Comparison of ENCODE assay signal across 22 mouse cellular contexts in genomic region chr8:74860449-74860848, GRCm38 (mm10). TPM values are rescaled to one million over a fixed set of nuclear protein-coding genes. Genes with fewer than 3 reads are reported as not detected.
A peak's percentile ranks its signal among the peaks of the same experiment; 100 is the strongest.
DNase-seq lines count a peak whose midpoint lies in the region; ATAC-seq and TF ChIP-seq lines count a peak whose summit lies in the region.
"Had no signal": no experiment of that assay in that cellular context is flagged by ENCODE, and none has a peak within 500 bp of the region (broad histone marks: within the 10 kb centered on the region; RNA-seq: fewer than 3 reads in every experiment).

No protein-coding gene starts in this region.

- H3K27ac ChIP-seq in embryonic facial prominence, embryonic 11.5 days (replicated peaks; ENCODE audit: low read depth, low read length) = no peak overlapping the region
- H3K27ac ChIP-seq in embryonic facial prominence, embryonic 10.5 days (replicated peaks) = no peak overlapping the region
- H3K27ac ChIP-seq in intestine, embryonic 16.5 days (ENCODE audit: low read length) = no peak overlapping the region
- H3K27ac ChIP-seq in intestine, embryonic 15.5 days = no peak overlapping the region
- H3K27ac ChIP-seq in hindbrain, postnatal 0 days = no peak overlapping the region
- H3K27ac ChIP-seq: embryonic facial prominence, embryonic 13.5 days; heart, embryonic 13.5 days; kidney, postnatal 0 days; macrophage had no signal

- no peak for TF ChIP-seq POLR2A in brain, embryonic 14.5 days (IDR thresholded peaks at IDR 0.05; ENCODE audit: borderline replicate concordance, extremely low read depth, insufficient read depth, insufficient read length, poor library complexity, severe bottlenecking)

- no peak overlapping the region for H3K4me3 ChIP-seq in embryonic facial prominence, embryonic 11.5 days (ENCODE audit: low read depth, low read length)
- no peak overlapping the region for H3K4me3 ChIP-seq in embryonic facial prominence, embryonic 10.5 days
- no peak overlapping the region for H3K4me3 ChIP-seq in intestine, embryonic 16.5 days (ENCODE audit: low read length)
- no peak overlapping the region for H3K4me3 ChIP-seq in intestine, embryonic 15.5 days (replicated peaks)
- no peak overlapping the region for H3K4me3 ChIP-seq in hindbrain, postnatal 0 days (ENCODE audit: low read length)
- H3K4me3 ChIP-seq: embryonic facial prominence, embryonic 13.5 days; heart, embryonic 13.5 days had no signal

- no peaks in the 10 kb centered on the region for H3K9me3 ChIP-seq in embryonic facial prominence, embryonic 11.5 days (replicated peaks; ENCODE audit: control insufficient read depth, low read length)
- no peaks in the 10 kb centered on the region for H3K9me3 ChIP-seq in embryonic facial prominence, embryonic 10.5 days
- no peaks in the 10 kb centered on the region for H3K9me3 ChIP-seq in intestine, embryonic 16.5 days (ENCODE audit: control insufficient read depth, low read length)
- no peaks in the 10 kb centered on the region for H3K9me3 ChIP-seq in intestine, embryonic 15.5 days
- H3K9me3 ChIP-seq in hindbrain, postnatal 0 days (ENCODE audit: low read length) = no peaks in the 10 kb centered on the region
- H3K9me3 ChIP-seq: embryonic facial prominence, embryonic 13.5 days; heart, embryonic 13.5 days had no signal

- no peak overlapping the region for H3K4me2 ChIP-seq in embryonic facial prominence, embryonic 11.5 days (ENCODE audit: low read depth, low read length)
- H3K4me2 ChIP-seq in intestine, embryonic 16.5 days (ENCODE audit: low read depth, low read length) = no peak overlapping the region
- no peak overlapping the region for H3K4me2 ChIP-seq in intestine, embryonic 15.5 days (replicated peaks)
- no peak overlapping the region for H3K4me2 ChIP-seq in hindbrain, postnatal 0 days (ENCODE audit: low read depth, low read length)
- H3K4me2 ChIP-seq: embryonic facial prominence, embryonic 13.5 days; heart, embryonic 13.5 days had no signal

- no peak for TF ChIP-seq CTCF in brain, embryonic 14.5 days (IDR thresholded peaks at IDR 0.05; ENCODE audit: borderline replicate concordance, extremely low read depth, insufficient read depth, insufficient read length)
- TF ChIP-seq CTCF in hindbrain, postnatal 0 days (IDR thresholded peaks at IDR 0.05; ENCODE audit: low read depth) = no peak

- no peaks in the 10 kb centered on the region for H3K36me3 ChIP-seq in embryonic facial prominence, embryonic 11.5 days (replicated peaks; ENCODE audit: control insufficient read depth, insufficient read depth, low read depth, low read length)
- no peaks in the 10 kb centered on the region for H3K36me3 ChIP-seq in embryonic facial prominence, embryonic 10.5 days (replicated peaks)
- no peaks in the 10 kb centered on the region for H3K36me3 ChIP-seq in intestine, embryonic 16.5 days (ENCODE audit: control insufficient read depth, insufficient read depth, low read length)
- no peaks in the 10 kb centered on the region for H3K36me3 ChIP-seq in intestine, embryonic 15.5 days
- H3K36me3 ChIP-seq in hindbrain, postnatal 0 days (ENCODE audit: insufficient read depth, low read length) = no peaks in the 10 kb centered on the region
- H3K36me3 ChIP-seq: embryonic facial prominence, embryonic 13.5 days; heart, embryonic 13.5 days had no signal

- no peaks in the 10 kb centered on the region for H3K27me3 ChIP-seq in embryonic facial prominence, embryonic 11.5 days (ENCODE audit: control insufficient read depth, insufficient read depth, low read length)
- H3K27me3 ChIP-seq in embryonic facial prominence, embryonic 10.5 days (replicated peaks; ENCODE audit: low read depth, poor library complexity, severe bottlenecking) = no peaks in the 10 kb centered on the region
- H3K27me3 ChIP-seq in intestine, embryonic 16.5 days (replicated peaks; ENCODE audit: control insufficient read depth, insufficient read depth, low read length) = no peaks in the 10 kb centered on the region
- no peaks in the 10 kb centered on the region for H3K27me3 ChIP-seq in intestine, embryonic 15.5 days (replicated peaks)
- H3K27me3 ChIP-seq in hindbrain, postnatal 0 days (ENCODE audit: insufficient read depth, low read length) = no peaks in the 10 kb centered on the region
- H3K27me3 ChIP-seq: embryonic facial prominence, embryonic 13.5 days; heart, embryonic 13.5 days had no signal

- DNase-seq in embryonic facial prominence, embryonic 11.5 days (ENCODE audit: low spot score) = no peak
- no peak for DNase-seq in embryonic facial prominence, embryonic 10.5 days (ENCODE audit: low spot score)
- DNase-seq in brain, embryonic 14.5 days (ENCODE audit: low read depth) = peak; percentile 18
- no peak for DNase-seq in hindbrain, postnatal 0 days (ENCODE audit: low spot score)
- DNase-seq in cerebellum, adult 11 months = no peak
- DNase-seq in right cerebral cortex, postnatal 25 days = no peak
- DNase-seq: adrenal gland, postnatal 14 days; cerebellum, postnatal 10 days; gastrocnemius, postnatal 36 days; lung, adult 2 months; right cerebral cortex, postnatal 4 days had no signal

- no peaks in the 10 kb centered on the region for H3K4me1 ChIP-seq in embryonic facial prominence, embryonic 11.5 days (ENCODE audit: control insufficient read depth, insufficient read depth, low read length)
- no peaks in the 10 kb centered on the region for H3K4me1 ChIP-seq in embryonic facial prominence, embryonic 10.5 days
- no peaks in the 10 kb centered on the region for H3K4me1 ChIP-seq in intestine, embryonic 16.5 days (ENCODE audit: control insufficient read depth, insufficient read depth, low read length)
- H3K4me1 ChIP-seq in intestine, embryonic 15.5 days (replicated peaks) = no peaks in the 10 kb centered on the region
- no peaks in the 10 kb centered on the region; the same call in 1 of the 2 replicates for H3K4me1 ChIP-seq in hindbrain, postnatal 0 days (ENCODE audit: insufficient read depth, low read length)
- H3K4me1 ChIP-seq: embryonic facial prominence, embryonic 13.5 days; heart, embryonic 13.5 days had no signal

- H3K9ac ChIP-seq in embryonic facial prominence, embryonic 11.5 days (replicated peaks; ENCODE audit: low read length) = no peak overlapping the region
- no peak overlapping the region for H3K9ac ChIP-seq in intestine, embryonic 16.5 days (ENCODE audit: low read depth, low read length)
- no peak overlapping the region for H3K9ac ChIP-seq in intestine, embryonic 15.5 days
- no peak overlapping the region for H3K9ac ChIP-seq in hindbrain, postnatal 0 days (replicated peaks; ENCODE audit: low read length)
- H3K9ac ChIP-seq: embryonic facial prominence, embryonic 13.5 days; heart, embryonic 13.5 days had no signal

- 76% methylated on average over 6 of the region's 6 CpGs for WGBS in embryonic facial prominence, embryonic 11.5 days
- WGBS in embryonic facial prominence, embryonic 10.5 days = 81% methylated on average over 6 of the region's 6 CpGs
- WGBS in intestine, embryonic 16.5 days = 55% methylated on average over 6 of the region's 6 CpGs
- 62% methylated on average over 6 of the region's 6 CpGs for WGBS in intestine, embryonic 15.5 days
- 51% methylated on average over 6 of the region's 6 CpGs for WGBS in hindbrain, postnatal 0 days

- peak; percentile 58 for ATAC-seq in embryonic facial prominence, embryonic 11.5 days (replicated peaks; ENCODE audit: insufficient number of reproducible peaks, low FRiP score, low TSS enrichment, low read depth)
- ATAC-seq in intestine, embryonic 16.5 days = 0 out of 2 replicates have a peak, but pooled peaks have one; percentile 27
- no peak for ATAC-seq in intestine, embryonic 15.5 days
- peak; percentile 51; the same call in 1 of the 2 replicates for ATAC-seq in hindbrain, postnatal 0 days
- ATAC-seq: forebrain, embryonic 14.5 days had no signal

RNA-seq across cellular contexts. Expression of gene Isx, which starts 12.5 kb away (rescaled TPM):
- not detected in 2 replicates for polyA plus RNA-seq in embryonic facial prominence, embryonic 11.5 days (2014; fragmentation: Nextera tagmentation; extraction: Ambion mirVana)
- not detected in 2 replicates for polyA plus RNA-seq in embryonic facial prominence, embryonic 10.5 days (2016; fragmentation: Nextera tagmentation; extraction: Ambion mirVana)
- polyA plus RNA-seq in intestine, embryonic 16.5 days (2015; fragmentation: Nextera tagmentation; extraction: Ambion mirVana) = 101 and 109 TPM in 2 replicates
- 76.3 and 79.9 TPM in 2 replicates for polyA plus RNA-seq in intestine, embryonic 15.5 days (2015; fragmentation: Nextera tagmentation; extraction: Ambion mirVana)
- polyA plus RNA-seq in brain, embryonic 14.5 days (2012; rRNA removed) = not detected in 2 replicates
- total RNA-seq in hindbrain, postnatal 0 days (2014; rRNA removed) = not detected in 2 replicates
- polyA plus RNA-seq in hindbrain, postnatal 0 days (2015; fragmentation: Nextera tagmentation; extraction: Ambion mirVana) = not detected in 2 replicates
- total RNA-seq: CH12.LX; gastrocnemius, postnatal 36 days; layer of hippocampus, postnatal 14 days; left cerebral cortex, postnatal 14 days; liver, adult 2 months had no signal
- polyA plus RNA-seq: embryonic facial prominence, embryonic 13.5 days; forebrain, embryonic 14.5 days; heart, embryonic 13.5 days; lung, adult 2 months; macrophage had no signal

Comparison
In these comparisons a context has a peak if more than half of its experiments do, and no peak if none do; other contexts are left out.
1. RNA of gene Isx, which starts 12.5 kb away (polyA plus RNA-seq): 101 to 109 TPM in intestine, embryonic 16.5 days and 76.3 to 79.9 TPM in intestine, embryonic 15.5 days; not detected in embryonic facial prominence, embryonic 11.5 days, not detected in embryonic facial prominence, embryonic 10.5 days, not detected in brain, embryonic 14.5 days and not detected in hindbrain, postnatal 0 days; every median in the first group is over 10 times any median in the second.